Mouse (Mus musculus): Measurements from ENCODE around the gene Mcmbp.

- TF ChIP-seq MAFK (IDR thresholded peaks at IDR 0.05; ENCODE audit: insufficient read depth, low read depth, low read length) (no peak), ZNF384 (IDR thresholded peaks at IDR 0.05; ENCODE audit: low read depth, low read length) (no peak), HCFC1 (IDR thresholded peaks at IDR 0.05; ENCODE audit: borderline replicate concordance, insufficient read depth, low read length) (no peak), CHD2 (IDR thresholded peaks at IDR 0.05; ENCODE audit: low read depth, low read length) (no peak), ZC3H11A (IDR thresholded peaks at IDR 0.05; ENCODE audit: borderline replicate concordance, low read depth, low read length) (no peak)
Observed at GRCm38 (mm10) chr7:128664861-128665377, 75.4 kb downstream of the Mcmbp start.

All from ES-E14 (cell line).